Mouse (Mus musculus) thymus, adult 2 months (tissue): ENCODE data around the gene Acad9.

Source experiments
- CTCF ChIP-seq: fragments of 200-500 bp; IDR thresholded peaks from 2 replicates; pipeline ENCODE4 v1.5.1; 2012; ENCODE audit warnings: mild to moderate bottlenecking, control low read depth, low read length, moderate library complexity, borderline replicate concordance; ENCODE audit not compliant: control insufficient read depth, poor library complexity, insufficient read depth; ENCODE audit errors: extremely low read depth
- POLR2A ChIP-seq: fragments of 200-500 bp; IDR thresholded peaks from 2 replicates; pipeline ENCODE4 v1.6.1; 2012; ENCODE audit warnings: mild to moderate bottlenecking, low read length, control low read depth, moderate library complexity; ENCODE audit not compliant: control insufficient read depth, poor library complexity, insufficient read depth; ENCODE audit errors: extremely low read depth

GRCm38 (mm10) chr3:36138996-36139395, 73.2 kb downstream of the Acad9 start:
- no peak for TF ChIP-seq CTCF
- no peak for TF ChIP-seq POLR2A
